Mouse (Mus musculus) hindbrain, embryonic 11.5 days (tissue): ENCODE measurements around the gene Tmem151a. TPM values are rescaled to one million over a fixed set of nuclear protein-coding genes. Genes with fewer than 3 reads are reported as not detected.
A peak's percentile ranks its signal among the peaks of the same experiment; 100 is the strongest.

Experiments used
- ATAC-seq: fragments of 200-750 bp; cut with Nextera tagmentation; 2 replicates; pipeline ENCODE4 v1.8.0; 2017; ENCODE audit warnings: mild to moderate bottlenecking, moderate TSS enrichment, moderate library complexity; ENCODE audit not compliant: low FRiP score
- DNase-seq: peaks from one replicate; pipeline ENCODE4 v3.0.0-alpha.2; 2015; ENCODE audit warnings: low spot score
- H3K27ac ChIP-seq: fragments of 300-500 bp; sonication (generic); 2 replicates; pipeline ENCODE4 v1.5.1; 2014; ENCODE audit warnings: mild to moderate bottlenecking, low read depth, low read length
- H3K27me3 ChIP-seq: fragments of 300-500 bp; sonication (generic); 2 replicates; pipeline ENCODE4 v1.6.1; 2014; ENCODE audit warnings: mild to moderate bottlenecking, low read length, moderate library complexity, mixed read lengths; ENCODE audit not compliant: control insufficient read depth, insufficient read depth
- H3K36me3 ChIP-seq: fragments of 300-500 bp; sonication (generic); 2 replicates; pipeline ENCODE4 v1.6.1; 2014; ENCODE audit warnings: mild to moderate bottlenecking, low read length, moderate library complexity, mixed read lengths; ENCODE audit not compliant: control insufficient read depth, insufficient read depth
- H3K4me1 ChIP-seq: fragments of 300-500 bp; sonication (generic); replicated peaks from 2 replicates; pipeline ENCODE4 v1.6.1; 2014; ENCODE audit warnings: low read length, mixed read lengths; ENCODE audit not compliant: control insufficient read depth, insufficient read depth
- H3K4me2 ChIP-seq: fragments of 300-500 bp; sonication (generic); replicated peaks from 2 replicates; pipeline ENCODE4 v1.6.1; 2014; ENCODE audit warnings: mild to moderate bottlenecking, low read depth, low read length
- H3K4me3 ChIP-seq: fragments of 300-500 bp; sonication (generic); 2 replicates; pipeline ENCODE4 v1.5.1; 2014; ENCODE audit warnings: low read depth, low read length
- H3K9ac ChIP-seq: fragments of 300-500 bp; sonication (generic); 2 replicates; pipeline ENCODE4 v1.6.1; 2014; ENCODE audit warnings: low read depth, low read length
- H3K9me3 ChIP-seq: fragments of 300-500 bp; sonication (generic); 2 replicates; pipeline ENCODE4 v1.6.1; 2016; ENCODE audit warnings: low read length; ENCODE audit not compliant: control insufficient read depth
- WGBS: fragments of 180-500 bp; shearing (Covaris S2); extraction: QIAGEN DNeasy Blood & Tissue Kit; methylation state at CpG from one replicate; pipeline ENCODE4 v1.1.7; 2014; 5-methylcytosine and 5-hydroxymethylcytosine counted together
- polyA plus RNA-seq: library from polyadenylated mRNA; unstranded; fragments of >200 nt; fragmentation: Nextera tagmentation; extraction: Ambion mirVana; gene quantifications from 2 replicates; pipeline ENCODE4 v1.2.1, GENCODE M21; 2014

The Tmem151a gene
- polyA plus RNA-seq, 1 experiment from 2014 or later, result 1.6 TPM

DNA sequence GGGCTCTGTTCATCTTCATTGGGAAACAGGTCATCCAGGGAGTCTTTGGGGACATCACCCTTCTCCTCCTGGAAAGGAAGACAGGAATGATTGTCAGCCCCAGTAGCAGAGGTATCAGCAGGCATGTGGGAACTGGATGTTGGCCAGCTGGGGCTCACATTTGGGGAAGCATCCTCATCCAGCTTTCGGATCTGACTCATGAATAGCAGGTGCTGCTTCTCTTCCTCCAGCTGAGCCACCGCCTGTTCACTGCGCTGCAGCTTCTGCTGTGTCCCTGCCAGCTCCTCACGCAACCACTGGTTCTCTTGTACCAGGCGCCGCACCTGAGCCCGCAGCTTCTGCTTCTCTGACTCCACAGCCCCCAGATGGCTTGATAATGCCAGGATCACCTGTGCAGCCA lies 28.5 kb upstream of the Tmem151a start:
- no peaks in the 10 kb centered on the region for H3K9me3 ChIP-seq
- H3K4me3 ChIP-seq, result no peak overlapping the region
- H3K4me2 ChIP-seq, result no peak overlapping the region
- no peak overlapping the region for H3K9ac ChIP-seq
- H3K27ac ChIP-seq, result no peak overlapping the region
- DNase-seq, result no peak
- peaks cover 5% of the 10 kb centered on the region for H3K36me3 ChIP-seq
- over 99% methylated on average over 7 of the region's 7 CpGs for WGBS
- no peak for ATAC-seq
- H3K27me3 ChIP-seq, result no peaks in the 10 kb centered on the region
- peaks cover 5% of the 10 kb centered on the region for H3K4me1 ChIP-seq

GRCm38 (mm10) chr19:5109659-5110453 lies 24.5 kb upstream of the Tmem151a start:
- H3K27me3 ChIP-seq, result no peaks in the 10 kb centered on the region
- no peaks in the 10 kb centered on the region for H3K9me3 ChIP-seq
- WGBS, result 74% methylated on average over 18 of the region's 19 CpGs
- ATAC-seq, result no peak
- H3K4me3 ChIP-seq, result no peak overlapping the region
- H3K4me2 ChIP-seq, result no peak overlapping the region
- H3K27ac ChIP-seq, result no peak overlapping the region
- peaks cover 6% of the 10 kb centered on the region for H3K4me1 ChIP-seq
- peak; percentile 58 for DNase-seq
- H3K9ac ChIP-seq, result no peak overlapping the region
- peaks cover 6% of the 10 kb centered on the region for H3K36me3 ChIP-seq

GRCm38 (mm10) chr19:5108702-5109101 lies 23.4 kb upstream of the Tmem151a start:
- Histone ChIP-seq H3K4me3 (no peak overlapping the region), H3K36me3 (peaks cover 7% of the 10 kb centered on the region), H3K4me2 (no peak overlapping the region), H3K9me3 (no peaks in the 10 kb centered on the region), H3K9ac (no peak overlapping the region), H3K4me1 (peaks cover 6% of the 10 kb centered on the region), H3K27ac (no peak overlapping the region), H3K27me3 (no peaks in the 10 kb centered on the region)
- DNase-seq (no peak), ATAC-seq (no peak)
- WGBS, result 61% methylated on average over 4 of the region's 4 CpGs

DNA sequence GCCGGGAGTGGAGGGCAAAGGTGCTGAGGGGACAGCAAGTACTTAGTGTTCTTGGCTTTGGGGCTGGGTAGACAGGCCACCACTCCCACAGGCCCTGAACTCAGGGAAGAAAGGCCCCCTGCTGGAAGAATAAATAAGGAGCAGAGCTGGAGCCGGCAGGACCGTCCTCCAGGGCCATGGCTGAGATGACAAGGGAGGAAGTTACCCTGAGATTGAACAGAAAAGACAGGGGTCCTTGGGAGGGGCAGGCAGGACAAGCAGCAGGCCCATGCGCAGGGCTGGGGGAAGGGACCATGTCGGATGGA lies 22.9 kb upstream of the Tmem151a start:
- peak; percentile 52 for DNase-seq

GRCm38 (mm10) chr19:5107556-5108270 lies 22.4 kb upstream of the Tmem151a start:
- no peak overlapping the region for H3K27ac ChIP-seq
- H3K27me3 ChIP-seq, result no peaks in the 10 kb centered on the region
- no peak overlapping the region for H3K4me3 ChIP-seq
- H3K4me2 ChIP-seq, result no peak overlapping the region
- DNase-seq, result no peak
- H3K4me1 ChIP-seq, result peaks cover 6% of the 10 kb centered on the region
- 0 out of 2 replicates have a peak overlapping the region, but pooled peaks have one; percentile 11 for H3K9ac ChIP-seq
- ATAC-seq, result peak; percentile 33
- H3K9me3 ChIP-seq, result no peaks in the 10 kb centered on the region
- peaks cover 7% of the 10 kb centered on the region for H3K36me3 ChIP-seq
- WGBS, result 73% methylated on average over 18 of the region's 18 CpGs

More for the DNA sequence above, 22.9 kb upstream of the Tmem151a start:
- no peaks in the 10 kb centered on the region for H3K9me3 ChIP-seq
- H3K9ac ChIP-seq, result no peak overlapping the region
- no peak overlapping the region for H3K27ac ChIP-seq
- H3K4me1 ChIP-seq, result peaks cover 6% of the 10 kb centered on the region
- H3K4me3 ChIP-seq, result no peak overlapping the region
- no peak overlapping the region for H3K4me2 ChIP-seq
- 0 out of 2 replicates have a peak, but pooled peaks have one; percentile 8 for ATAC-seq
- WGBS, result 28% methylated on average over 5 of the region's 5 CpGs
- H3K27me3 ChIP-seq, result no peaks in the 10 kb centered on the region
- H3K36me3 ChIP-seq, result peaks cover 7% of the 10 kb centered on the region

DNA sequence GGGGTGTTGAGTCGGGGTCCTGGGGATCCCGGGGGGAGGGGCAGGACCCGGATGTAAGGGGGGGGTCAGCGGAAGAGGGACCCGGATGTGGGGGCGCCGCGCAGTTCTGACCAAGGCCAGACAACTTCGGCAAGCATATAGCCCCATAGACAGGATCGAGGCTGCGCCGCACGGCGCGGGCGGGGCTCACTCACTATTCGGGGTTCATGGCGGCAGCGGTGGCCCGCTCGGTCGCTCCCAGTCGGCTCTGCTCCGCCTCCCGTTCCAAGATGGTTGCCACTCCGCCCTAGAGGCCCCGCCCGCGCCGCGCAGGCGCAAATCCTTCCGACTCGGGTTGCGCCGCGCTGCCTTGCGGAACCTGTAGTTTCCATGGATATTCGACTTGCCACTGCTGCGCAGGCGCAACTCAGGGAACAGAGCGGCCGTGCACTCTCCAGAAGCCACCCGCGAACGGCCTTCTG lies 21.4 kb upstream of the Tmem151a start, which contains the start of gene Rab1b:
Rab1b (minus strand) TSS at position 342 of the 461 bp plus-strand sequence.
- DNase-seq, result peak; percentile 100
- Histone ChIP-seq H3K9me3 (no peaks in the 10 kb centered on the region), H3K27me3 (no peaks in the 10 kb centered on the region), H3K36me3 (peaks cover 7% of the 10 kb centered on the region), H3K9ac (peak within 1 kb of the TSS; percentile 90), H3K4me2 (peak within 1 kb of the TSS; percentile 55), H3K4me1 (peaks cover 6% of the 10 kb centered on the region), H3K27ac (peak within 1 kb of the TSS; percentile 90), H3K4me3 (peak within 1 kb of the TSS; percentile 68)
- peak; percentile 92 for ATAC-seq
- under 1% methylated on average over 46 of the region's 46 CpGs for WGBS

GRCm38 (mm10) chr19:5106074-5106473 lies 20.7 kb upstream of the Tmem151a start:
- H3K4me2 ChIP-seq, result peak overlapping the region; percentile 55
- peaks cover 7% of the 10 kb centered on the region for H3K36me3 ChIP-seq
- peak overlapping the region; percentile 68 for H3K4me3 ChIP-seq
- no peaks in the 10 kb centered on the region for H3K27me3 ChIP-seq
- no peak for ATAC-seq
- DNase-seq, result no peak
- 0 out of 2 replicates have a peak overlapping the region, but pooled peaks have one; percentile 90 for H3K27ac ChIP-seq
- no peaks in the 10 kb centered on the region for H3K9me3 ChIP-seq
- WGBS, result 20% methylated on average over 9 of the region's 9 CpGs
- peaks cover 6% of the 10 kb centered on the region for H3K4me1 ChIP-seq
- H3K9ac ChIP-seq, result peak overlapping the region; percentile 90

- peak within 1 kb of the TSS; percentile 75 for H3K27ac ChIP-seq
- 3% methylated on average over 20 of the region's 48 CpGs for WGBS
Observed at GRCm38 (mm10) chr19:5098363-5099143, 13.2 kb upstream of the Tmem151a start, which contains the start of gene Cnih2. Cnih2 (minus strand) TSS chr19:5098521.

More at GRCm38 (mm10) chr19:5098363-5099143, 13.2 kb upstream of the Tmem151a start, which contains the start of gene Cnih2:
- peaks cover 24% of the 10 kb centered on the region for H3K4me1 ChIP-seq
- peak; percentile 88 for DNase-seq
- H3K4me2 ChIP-seq, result peak within 1 kb of the TSS; percentile 94
- H3K9me3 ChIP-seq, result no peaks in the 10 kb centered on the region
- peak; percentile 65 for ATAC-seq
- H3K36me3 ChIP-seq, result peaks cover 4% of the 10 kb centered on the region; the same call in 1 of the 2 replicates
- no peaks in the 10 kb centered on the region for H3K27me3 ChIP-seq
- peak within 1 kb of the TSS; percentile 69 for H3K4me3 ChIP-seq
- H3K9ac ChIP-seq, result peak within 1 kb of the TSS; percentile 86
